Mouse (Mus musculus) 3134 (cell line): ENCODE data around the gene Gm3448.

Source experiments
- DNase-seq: peaks from one replicate; pipeline ENCODE4 v3.0.0-alpha.2; 2011; ENCODE audit warnings: low spot score; ENCODE audit not compliant: insufficient read length; ENCODE audit errors: extremely low read depth

Gene Gm3448

GRCm38 (mm10) chr17:14960951-14961556 lies 80.3 kb downstream of the Gm3448 start, which contains the start of gene Phf10:
Gene Phf10, minus strand, starts transcription at chr17:14961273.
- peak; percentile 63 for DNase-seq

- DNase-seq: peak; percentile 74
Measured at GRCm38 (mm10) chr17:14960520-14960919, 80.8 kb downstream of the Gm3448 start.

GRCm38 (mm10) chr17:14959979-14960378 lies 81.4 kb downstream of the Gm3448 start:
- peak; percentile 24 for DNase-seq

- DNase-seq: no peak
Measured at GRCm38 (mm10) chr17:14958686-14959327, 82.5 kb downstream of the Gm3448 start.

GRCm38 (mm10) chr17:14953452-14953851 lies 87.9 kb downstream of the Gm3448 start:
- no peak for DNase-seq

- DNase-seq: no peak
Measured at GRCm38 (mm10) chr17:14949161-14949827, 92.0 kb downstream of the Gm3448 start.
